Mouse (Mus musculus) gastrocnemius, postnatal 36 days (tissue): ENCODE measurements around the gene Gm20838. TPM values are rescaled to one million over a fixed set of nuclear protein-coding genes. Genes with fewer than 3 reads are reported as not detected.
"Not testable (repeated sequence)": the region's sequence is repeated elsewhere in the genome, so short reads cannot be mapped to it uniquely, and the experiment has no call there.

Experiments used
- DNase-seq, 2 experiments: peaks; one replicate each; pipeline ENCODE4 v3.0.0; 2022
- intact Hi-C: fragments of 180-260 bp; cut with DNase I; formaldehyde crosslinking; loops from one replicate; pipeline ENCODE4 v1.15.1; 2025
- long read RNA-seq, 2 experiments: library from polyadenylated mRNA; stranded (forward); transcript quantifications; one replicate each; pipeline ENCODE4 v2.0.0; 2021
- total RNA-seq, 2 experiments: library from RNA; stranded (reverse); gene quantifications; 2 replicates each; pipeline ENCODE4 v1.2.3; 2021

Gene Gm20838
- total RNA-seq, result not detected
- long read RNA-seq, experiment 1, result 0 reads
- long read RNA-seq, experiment 2, result 0 reads

GRCm38 (mm10) chrY:33543064-33543463 lies at the start of gene Gm20838:
Gene Gm20838, minus strand, starts transcription at chrY:33543164.
- DNase-seq, intact Hi-C loops: not testable (repeated sequence)
